Mouse (Mus musculus) left cerebral cortex, adult 9 months (tissue): ENCODE measurements around the gene Gm3238.
"Not testable (repeated sequence)": the region's sequence is repeated elsewhere in the genome, so short reads cannot be mapped to it uniquely, and the experiment has no call there.

Source experiments
- DNase-seq, 2 experiments: peaks; one replicate each; pipeline ENCODE4 v3.0.0; 2022; ENCODE audit warnings: low spot score in 2 of 2

Gm3238 gene

DNA sequence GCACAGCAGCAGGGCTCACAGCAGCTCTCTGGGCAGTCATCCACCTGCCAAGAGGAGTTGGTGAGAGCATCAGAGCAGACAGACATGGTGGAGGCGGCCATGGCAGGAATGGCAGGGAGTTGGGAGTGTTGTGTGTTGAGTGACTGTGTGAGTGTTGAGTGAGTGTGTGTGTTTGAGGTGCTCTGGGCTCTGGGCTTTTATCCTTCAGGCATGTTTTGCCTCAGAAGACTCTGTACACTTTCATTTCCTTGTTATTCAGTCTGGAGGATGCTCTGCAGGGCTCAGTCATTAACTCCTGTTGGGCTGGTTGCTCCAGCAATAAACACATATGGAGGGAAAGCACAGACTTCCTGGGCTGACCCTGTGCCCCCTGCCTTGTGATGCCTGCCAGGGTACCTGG is at the start of gene Gm3238:
TSS of gene Gm3238 (minus strand) at position 101 of the 400 bp plus-strand sequence.
- not testable (repeated sequence) for DNase-seq

- no peak for DNase-seq
These were observed 48.1 kb upstream of the Gm3238 start for GRCm38 (mm10) chr10:77819203-77819602.

DNA sequence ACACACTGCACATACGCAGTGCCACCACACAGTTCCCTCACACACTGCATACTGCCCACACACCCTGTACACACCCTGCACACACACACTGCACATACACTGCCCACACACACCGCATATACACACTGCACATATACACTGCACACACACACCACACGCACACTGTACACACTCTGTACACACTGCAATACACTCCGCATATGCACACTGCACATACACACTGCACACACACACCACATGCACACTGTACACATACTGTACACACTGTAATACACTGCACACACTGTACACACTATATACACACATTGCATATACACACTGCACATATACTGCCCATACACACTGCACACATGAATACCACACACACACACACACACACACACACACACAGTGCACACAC is 47.4 kb upstream of the Gm3238 start:
- no peak for DNase-seq

DNA sequence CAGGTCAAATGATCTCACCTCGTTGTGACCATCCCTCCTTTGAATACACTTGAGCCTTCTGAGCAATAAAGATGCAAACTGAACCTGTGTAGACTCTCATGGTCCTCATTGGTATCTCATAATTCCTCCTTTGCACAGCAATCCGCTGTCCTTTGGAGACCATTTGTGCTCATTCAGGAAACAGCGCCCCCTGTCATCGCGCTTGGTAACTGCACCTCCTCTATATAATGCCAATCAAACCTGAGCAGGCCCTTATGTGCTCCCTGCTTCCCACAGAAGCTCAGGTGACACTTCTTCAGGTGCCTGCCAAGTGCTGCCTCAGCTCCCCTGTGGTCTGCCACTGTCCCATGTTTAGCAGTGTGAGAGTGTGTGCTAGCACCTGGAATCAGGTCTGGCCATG is 44.4 kb upstream of the Gm3238 start:
- no peak for DNase-seq

DNA sequence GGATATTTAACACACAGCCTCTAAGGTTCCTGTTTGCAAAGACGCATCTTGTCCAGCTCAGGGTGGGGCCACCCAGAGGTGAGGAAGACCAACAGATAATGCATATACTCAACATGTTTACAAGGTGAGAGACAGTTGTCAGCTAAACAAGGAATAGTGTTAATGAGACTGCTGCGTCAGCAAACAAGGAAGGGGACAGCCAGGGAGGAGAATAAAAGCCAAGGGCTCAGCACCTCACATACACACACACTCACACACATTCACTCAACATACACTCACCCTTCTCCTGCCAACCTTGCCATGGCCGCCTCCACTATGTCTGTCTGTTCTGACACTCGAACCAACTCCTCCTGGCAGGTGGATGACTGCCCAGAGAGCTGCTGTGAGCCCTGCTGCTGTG is 43.3 kb upstream of the Gm3238 start, which contains the start of gene Gm2696:
TSS of gene Gm2696 (plus strand) at position 301 of the 400 bp plus-strand sequence.
- DNase-seq: no peak

GRCm38 (mm10) chr10:77811743-77812142 is 40.6 kb upstream of the Gm3238 start, which contains the start of gene Gm9507:
Gene Gm9507 (minus strand): TSS chr10:77811843.
- DNase-seq: no peak

GRCm38 (mm10) chr10:77804095-77804494 is 33.0 kb upstream of the Gm3238 start:
- no peak for DNase-seq

DNA sequence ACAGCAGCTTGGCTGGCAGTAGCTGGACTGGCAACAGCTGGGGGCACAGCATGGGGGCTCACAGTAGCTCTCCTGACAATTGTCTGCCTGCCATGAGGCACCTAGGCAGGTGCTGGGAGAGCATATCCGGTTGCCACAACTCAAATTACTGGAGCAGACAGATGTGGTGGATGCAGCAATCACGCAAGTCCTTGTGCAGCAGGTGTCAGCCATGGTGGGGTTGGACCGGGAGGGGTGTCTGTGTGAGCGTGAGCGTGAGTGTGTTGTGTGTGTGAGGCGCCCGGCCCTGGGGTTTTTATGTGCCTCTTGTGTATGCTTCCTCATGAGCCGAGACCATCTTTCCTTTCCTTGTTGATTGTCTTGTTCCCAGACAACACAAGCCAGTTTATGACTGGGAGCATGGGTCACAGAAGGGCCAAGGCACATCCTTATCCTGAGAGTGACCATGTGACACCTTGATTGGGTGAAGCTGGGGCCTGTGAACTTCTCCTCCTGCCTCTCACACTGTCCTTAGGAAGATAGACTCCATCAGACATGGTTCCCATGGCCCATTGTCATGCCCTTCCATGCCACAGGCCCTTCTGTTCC is 27.9 kb upstream of the Gm3238 start, which contains the start of gene Gm19668:
TSS of gene Gm19668 (minus strand) at position 213 of the 588 bp plus-strand sequence.
- DNase-seq: no peak

DNA sequence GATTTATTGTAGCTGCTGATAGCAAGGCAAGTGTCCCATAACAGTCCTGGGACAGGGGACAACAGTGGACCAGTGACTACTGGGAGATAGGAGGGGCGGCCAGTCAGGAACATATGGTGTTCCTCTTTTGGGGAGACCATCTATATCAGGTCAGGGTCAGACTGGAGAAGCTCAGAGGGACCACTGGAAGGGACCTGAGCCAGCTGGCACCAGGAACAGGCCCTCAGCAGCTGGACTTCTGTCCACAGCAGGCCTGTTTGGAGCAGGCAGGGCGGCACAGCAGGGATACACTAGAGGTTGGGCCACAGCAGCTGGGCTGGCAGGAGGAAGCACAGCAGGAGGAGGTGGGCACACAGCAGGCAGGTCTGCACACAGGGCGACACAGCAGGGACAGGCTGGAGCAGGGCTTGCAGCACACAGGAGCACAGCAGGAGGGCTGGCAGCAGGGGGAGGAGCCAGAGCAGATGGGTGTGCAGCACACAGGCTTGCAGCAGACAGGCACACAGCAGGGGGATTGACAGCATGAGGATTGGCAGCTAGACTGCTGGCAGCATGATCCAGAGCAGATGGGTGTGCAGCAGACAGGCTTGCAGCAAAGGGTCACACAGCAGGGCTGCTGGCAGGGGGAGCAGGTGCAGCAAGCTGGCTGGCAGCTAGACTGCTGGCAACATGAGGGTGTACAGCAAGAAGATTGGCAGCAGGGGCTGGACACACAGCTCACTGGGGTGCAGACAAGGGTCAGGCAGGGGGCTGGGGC is 27.2 kb upstream of the Gm3238 start:
- DNase-seq: not testable (repeated sequence)

DNA sequence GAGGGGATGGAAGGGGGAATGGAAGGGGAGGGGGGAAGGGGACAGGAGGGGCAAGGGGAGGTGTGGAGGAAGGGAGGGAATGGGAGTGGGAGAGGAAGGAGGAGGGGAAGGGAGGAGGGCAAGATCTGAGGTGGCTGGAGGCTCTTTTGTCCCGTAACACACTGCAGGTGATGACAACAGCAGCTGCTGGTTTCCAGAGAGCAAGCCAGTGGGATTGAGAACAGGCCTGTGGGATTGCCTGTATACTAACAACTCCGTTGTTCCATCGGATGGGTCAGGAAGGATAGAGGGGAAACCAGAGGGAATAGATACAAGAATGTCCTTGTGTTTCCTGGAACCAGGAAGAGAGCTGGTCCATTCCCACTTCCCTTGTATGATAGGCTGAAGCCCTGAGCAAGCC is 26.6 kb upstream of the Gm3238 start:
- DNase-seq: no peak

DNA sequence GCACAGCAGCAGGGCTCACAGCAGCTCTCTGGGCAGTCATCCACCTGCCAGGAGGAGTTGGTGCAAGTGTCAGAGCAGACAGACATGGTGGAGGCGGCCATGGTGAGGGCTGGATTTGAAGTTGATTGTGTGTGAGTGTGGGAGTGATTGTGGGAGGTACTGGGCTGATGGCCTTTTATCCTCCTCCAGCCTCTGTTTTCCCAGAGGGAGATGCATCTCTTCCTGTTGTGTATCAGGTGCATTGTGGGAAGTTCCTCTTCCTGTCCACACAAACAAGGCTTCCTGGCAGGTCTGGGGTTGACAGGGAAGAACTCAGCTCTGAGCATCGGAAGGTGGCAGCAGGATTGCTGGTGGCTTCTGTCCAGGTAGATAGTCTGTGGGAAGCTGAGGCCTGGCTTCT is 23.9 kb upstream of the Gm3238 start, which contains the start of gene Gm9639:
TSS of gene Gm9639 (minus strand) at position 101 of the 400 bp plus-strand sequence.
- DNase-seq: no peak

- no peak for DNase-seq
These were observed 17.5 kb upstream of the Gm3238 start for GRCm38 (mm10) chr10:77788621-77789020.

DNA sequence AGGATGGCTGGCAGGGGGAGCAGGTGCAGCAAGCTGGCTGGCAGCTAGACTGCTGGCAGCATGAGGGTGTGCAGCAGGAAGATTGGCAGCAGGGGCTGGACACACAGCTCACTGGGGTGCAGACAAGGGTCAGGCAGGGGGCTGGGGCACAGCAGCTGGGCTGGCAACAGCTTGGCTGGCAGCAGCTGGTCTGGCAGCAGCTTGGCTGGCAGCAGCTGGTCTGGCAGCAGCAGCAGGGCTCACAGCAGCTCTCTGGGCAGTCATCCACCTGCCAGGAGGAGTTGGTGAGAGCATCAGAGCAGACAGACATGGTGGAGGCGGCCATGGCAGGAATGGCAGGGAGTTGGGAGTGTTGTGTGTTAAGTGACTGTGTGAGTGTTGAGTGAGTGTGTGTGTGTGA is 16.8 kb upstream of the Gm3238 start, which contains the start of gene Gm7137:
TSS of gene Gm7137 (minus strand) at position 325 of the 400 bp plus-strand sequence.
- not testable (repeated sequence) for DNase-seq

GRCm38 (mm10) chr10:77783396-77783795 is 12.3 kb upstream of the Gm3238 start:
- not testable (repeated sequence) for DNase-seq

DNA sequence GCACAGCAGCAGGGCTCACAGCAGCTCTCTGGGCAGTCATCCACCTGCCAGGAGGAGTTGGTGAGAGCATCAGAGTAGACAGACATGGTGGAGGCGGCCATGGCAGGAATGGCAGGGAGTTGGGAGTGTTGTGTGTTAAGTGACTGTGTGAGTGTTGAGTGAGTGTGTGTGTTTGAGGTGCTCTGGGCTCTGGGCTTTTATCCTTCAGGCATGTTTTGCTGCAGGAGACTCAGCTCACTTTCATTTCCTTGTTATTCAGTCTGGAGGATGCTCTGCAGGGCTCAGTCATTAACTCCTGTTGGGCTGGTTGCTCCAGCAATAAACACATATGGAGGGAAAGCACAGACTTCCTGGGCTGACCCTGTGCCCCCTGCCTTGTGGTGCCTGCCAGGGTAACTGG is 11.3 kb upstream of the Gm3238 start, which contains the start of gene Gm3250:
TSS of gene Gm3250 (minus strand) at position 101 of the 400 bp plus-strand sequence.
- not testable (repeated sequence) for DNase-seq

DNA sequence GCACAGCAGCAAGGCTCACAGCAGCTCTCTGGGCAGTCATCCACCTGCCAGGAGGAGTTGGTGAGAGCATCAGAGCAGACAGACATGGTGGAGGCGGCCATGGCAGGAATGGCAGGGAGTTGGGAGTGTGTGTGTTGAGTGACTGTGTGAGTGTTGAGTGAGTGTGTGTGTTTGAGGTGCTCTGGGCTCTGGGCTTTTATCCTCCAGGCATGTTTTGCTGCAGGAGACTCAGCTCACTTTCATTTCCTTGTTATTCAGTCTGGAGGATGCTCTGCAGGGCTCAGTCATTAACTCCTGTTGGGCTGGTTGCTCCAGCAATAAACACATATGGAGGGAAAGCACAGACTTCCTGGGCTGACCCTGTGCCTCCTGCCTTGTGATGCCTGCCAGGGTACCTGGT is 5.7 kb upstream of the Gm3238 start, which contains the start of gene Gm7138:
TSS of gene Gm7138 (minus strand) at position 101 of the 400 bp plus-strand sequence.
- not testable (repeated sequence) for DNase-seq

GRCm38 (mm10) chr10:77772142-77772541 is 1.0 kb upstream of the Gm3238 start:
- not testable (repeated sequence) for DNase-seq

DNA sequence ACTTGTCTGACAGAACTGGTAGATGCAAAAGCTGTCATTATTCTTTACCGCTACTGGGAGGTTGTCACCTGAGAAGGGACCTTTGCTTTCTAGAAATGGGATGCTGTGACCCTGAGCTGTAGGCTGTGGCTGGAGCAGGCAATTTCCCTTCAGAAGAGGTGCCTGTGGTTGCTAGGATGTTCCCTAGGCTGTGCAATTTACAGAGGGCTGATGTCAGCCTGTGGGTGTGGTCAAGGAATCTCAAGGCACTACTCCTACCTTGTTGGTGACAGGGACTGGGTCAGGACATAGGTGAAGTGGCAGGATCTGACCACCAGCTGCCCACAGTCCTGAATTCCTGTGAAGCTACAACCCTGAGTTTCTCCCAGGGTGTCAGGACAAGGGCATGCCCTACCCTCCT is 1.4 kb downstream of the Gm3238 start:
- no peak for DNase-seq

DNA sequence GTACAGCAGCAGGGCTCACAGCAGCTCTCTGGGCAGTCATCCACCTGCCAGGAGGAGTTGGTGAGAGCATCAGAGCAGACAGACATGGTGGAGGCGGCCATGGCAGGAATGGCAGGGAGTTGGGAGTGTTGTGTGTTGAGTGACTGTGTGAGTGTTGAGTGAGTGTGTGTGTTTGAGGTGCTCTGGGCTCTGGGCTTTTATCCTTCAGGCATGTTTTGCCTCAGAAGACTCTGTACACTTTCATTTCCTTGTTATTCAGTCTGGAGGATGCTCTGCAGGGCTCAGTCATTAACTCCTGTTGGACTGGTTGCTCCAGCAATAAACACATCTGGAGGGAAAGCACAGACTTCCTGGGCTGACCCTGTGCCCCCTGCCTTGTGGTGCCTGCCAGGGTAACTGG is 11.5 kb downstream of the Gm3238 start, which contains the start of gene Gm3233:
TSS of gene Gm3233 (minus strand) at position 101 of the 400 bp plus-strand sequence.
- not testable (repeated sequence) for DNase-seq

GRCm38 (mm10) chr10:77753448-77753847 is 17.7 kb downstream of the Gm3238 start:
- no peak for DNase-seq

DNA sequence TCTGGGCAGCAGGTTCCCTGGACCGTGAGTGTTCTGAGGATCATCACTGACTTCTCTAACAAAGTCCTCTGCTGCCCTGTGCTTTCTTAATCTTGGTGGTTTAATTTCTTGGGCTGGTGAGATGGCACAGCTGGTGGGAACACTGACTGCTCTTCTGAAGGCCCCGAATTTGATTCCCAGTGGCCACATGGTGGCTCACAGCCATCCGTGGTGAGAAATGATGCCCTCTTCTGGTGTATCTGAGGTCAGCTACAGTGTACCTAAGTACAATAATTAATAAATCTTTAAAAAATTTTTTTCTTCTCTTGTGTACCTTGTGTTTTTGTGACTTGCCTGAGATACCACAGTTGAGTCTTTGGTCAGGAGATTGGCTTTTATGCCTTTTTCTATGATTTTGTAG is 18.8 kb downstream of the Gm3238 start:
- DNase-seq: not testable (repeated sequence)

GRCm38 (mm10) chr10:77751254-77751653 is 19.9 kb downstream of the Gm3238 start, which contains the start of gene Gm9736:
Gene Gm9736 (minus strand): TSS chr10:77751354.
- not testable (repeated sequence) for DNase-seq
